Mouse (Mus musculus) kidney, adult 2 months (tissue): Measurements from ENCODE around the gene Zhx3.

ENCODE experiments used
- CTCF ChIP-seq: fragments of 200-500 bp; conservative IDR thresholded peaks from 2 replicates; pipeline ENCODE4 v1.5.1; 2011; ENCODE audit warnings: low read depth, mild to moderate bottlenecking, control low read depth, low read length, moderate library complexity, mixed read lengths; ENCODE audit not compliant: insufficient read depth, insufficient read length
- POLR2A ChIP-seq: fragments of 200-500 bp; IDR thresholded peaks from one replicate; pipeline ENCODE4 v1.6.1; 2011; ENCODE audit warnings: low read depth, low read length, control low read depth

DNA sequence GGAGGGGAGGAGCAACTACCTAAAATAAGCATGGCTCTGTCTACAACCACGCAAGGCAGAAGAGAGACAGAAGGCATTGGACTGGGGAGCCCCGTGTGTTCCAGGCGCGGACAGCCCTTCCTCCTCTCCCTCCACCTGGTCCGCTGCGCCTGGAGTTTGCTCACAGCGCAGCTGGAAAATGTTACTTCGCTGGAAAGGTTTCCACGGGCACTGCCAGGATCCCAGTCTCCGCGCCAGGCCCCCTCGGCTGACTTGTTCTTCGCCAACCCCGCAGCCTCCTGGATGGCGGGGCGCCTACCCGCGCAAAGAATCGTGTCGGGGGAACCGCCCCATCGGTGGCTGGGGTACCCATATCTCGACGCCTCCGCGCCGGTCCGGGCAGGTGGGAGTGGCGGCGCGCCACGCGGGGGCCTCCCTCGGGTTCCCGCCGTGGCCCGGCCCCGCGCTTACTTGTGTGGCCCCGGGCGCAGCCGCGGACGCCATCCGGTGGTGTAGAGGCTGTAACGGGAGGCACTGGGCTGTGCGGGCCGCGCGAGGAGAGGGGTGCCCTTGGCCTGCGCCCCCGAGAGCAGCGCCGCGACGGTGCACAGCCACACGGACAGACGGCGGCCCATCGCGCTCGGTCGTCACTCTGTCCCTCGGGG lies 38.9 kb upstream of the Zhx3 start:
- no peak for TF ChIP-seq CTCF
- no peak for TF ChIP-seq POLR2A
